In the genomic region with DNA sequence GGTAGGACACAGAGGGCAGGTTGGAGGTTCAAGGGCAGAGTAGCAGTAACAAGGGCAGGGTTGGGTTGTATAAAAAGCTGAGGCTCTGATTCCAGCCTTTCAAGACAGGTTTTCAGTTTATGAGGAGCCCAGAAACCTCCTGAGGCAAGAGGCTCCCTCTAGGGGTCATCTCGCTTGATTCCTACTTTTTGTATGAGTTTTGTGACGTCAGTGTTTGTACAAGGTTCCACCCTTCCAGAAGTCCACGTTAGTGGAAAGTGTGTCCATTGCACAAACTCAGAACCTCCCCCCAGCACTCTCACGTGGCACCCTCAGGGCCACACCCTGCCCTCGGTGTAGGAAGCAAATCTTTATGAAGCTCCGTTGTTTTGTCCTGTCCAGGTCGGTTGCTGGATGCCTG, we compare ENCODE assay signal across 8 mouse cellular contexts. TPM values are rescaled to one million over a fixed set of nuclear protein-coding genes. Genes with fewer than 3 reads are reported as not detected.
DNase-seq lines count a peak whose midpoint lies in the region; ATAC-seq lines count a peak whose summit lies in the region.

No protein-coding gene starts in this region.

- H3K9me3 ChIP-seq in heart, embryonic 14.5 days (ENCODE audit: control insufficient read depth, low read length), result no peaks in the 10 kb centered on the region

- no peak overlapping the region for H3K4me3 ChIP-seq in heart, embryonic 14.5 days (ENCODE audit: control insufficient read depth in 1 of 2, insufficient read depth in 1 of 2, low read depth in 1 of 2, low read length in 2 of 2)

- peak overlapping the region; percentile 51 to 53; a peak in 2 of 4 replicates for H3K27ac ChIP-seq in heart, embryonic 14.5 days (replicated peaks in 1 of 2; ENCODE audit: control insufficient read depth in 1 of 2, insufficient read depth in 1 of 2, low read depth in 2 of 2, low read length in 2 of 2)

- ATAC-seq in heart, embryonic 14.5 days (ENCODE audit: insufficient number of reproducible peaks, insufficient read depth, low FRiP score, low read depth), result no peak
- ATAC-seq in monocyte, adult 5-6 weeks (replicated peaks; ENCODE audit: insufficient number of reproducible peaks, low FRiP score, low TSS enrichment, poor library complexity, severe bottlenecking), result peak; percentile 84

- H3K4me2 ChIP-seq in heart, embryonic 14.5 days (ENCODE audit: low read length), result peak overlapping the region; percentile 38

- peaks cover 29 to 32% of the 10 kb centered on the region in 2 experiments for H3K4me1 ChIP-seq in heart, embryonic 14.5 days (ENCODE audit: control insufficient read depth in 2 of 2, insufficient read depth in 2 of 2, low read length in 2 of 2)

- no peaks in the 10 kb centered on the region for H3K36me3 ChIP-seq in heart, embryonic 14.5 days (ENCODE audit: control insufficient read depth, insufficient read depth, low read length)

- H3K27me3 ChIP-seq in heart, embryonic 14.5 days (ENCODE audit: control insufficient read depth, insufficient read depth, low read length), result no peaks in the 10 kb centered on the region

- no peak overlapping the region for H3K9ac ChIP-seq in heart, embryonic 14.5 days (ENCODE audit: low read length)

- DNase-seq in layer of hippocampus, adult 11-12 months (ENCODE audit: low spot score), result peak; percentile 71
- no peak for DNase-seq in layer of hippocampus, adult 9-10 months (ENCODE audit: low spot score)
- DNase-seq in ES-CJ7 (ENCODE audit: low read depth, low spot score), result peak; percentile 83
- peak; percentile 63 to 64 for DNase-seq in cerebellum, postnatal 14 days
- DNase-seq in kidney, postnatal 4 days, result peak; percentile 54 to 70
- no peak for DNase-seq in layer of hippocampus, adult 9-11 months

- WGBS in heart, embryonic 14.5 days, result 16% methylated on average over 7 of the region's 7 CpGs

RNA-seq across cellular contexts. Expression of a gene that starts 14.7 kb away (rescaled TPM):
- 38.2 and 40.9 TPM in 2 replicates for polyA plus RNA-seq in heart, embryonic 14.5 days (2014; fragmentation: Nextera tagmentation; extraction: Ambion mirVana)
- 13.1 to 21.2 TPM (median 16.5 TPM) in 3 replicates for total RNA-seq in monocyte, adult 5-6 weeks (2017)

RNA-seq across cellular contexts. Expression of a gene that starts 19.8 kb away (rescaled TPM):
- 1.3 and 1.6 TPM in 2 replicates for polyA plus RNA-seq in heart, embryonic 14.5 days (2014; fragmentation: Nextera tagmentation; extraction: Ambion mirVana)
- not detected in 3 replicates for total RNA-seq in monocyte, adult 5-6 weeks (2017)

RNA-seq across cellular contexts. Expression of a gene that starts 55.7 kb away (rescaled TPM):
- 0.36 and 1.1 TPM in 2 replicates for polyA plus RNA-seq in heart, embryonic 14.5 days (2014; fragmentation: Nextera tagmentation; extraction: Ambion mirVana)
- total RNA-seq in monocyte, adult 5-6 weeks (2017), result not detected in 3 replicates

Comparison
In these comparisons a context has a peak if more than half of its experiments do, and no peak if none do; other contexts are left out.
1. DNase-seq: peak in layer of hippocampus, adult 11-12 months (single experiment), ES-CJ7 (single experiment), cerebellum, postnatal 14 days (2 of 2) and kidney, postnatal 4 days (2 of 2); none in layer of hippocampus, adult 9-10 months (single experiment) and layer of hippocampus, adult 9-11 months (single experiment).